Comparison of ENCODE assay signal across 7 mouse cellular contexts in genomic region chr8:122573176-122573575, GRCm38 (mm10). TPM values are rescaled to one million over a fixed set of nuclear protein-coding genes. Genes with fewer than 3 reads are reported as not detected.
DNase-seq lines count a peak whose midpoint lies in the region; ATAC-seq and TF ChIP-seq lines count a peak whose summit lies in the region.
"Not testable (repeated sequence)": the region's sequence is repeated elsewhere in the genome, so short reads cannot be mapped to it uniquely, and the experiment has no call there.

No protein-coding gene starts in this region.

- not testable (repeated sequence) for H3K4me2 ChIP-seq in forebrain, embryonic 14.5 days (ENCODE audit: low read length); intestine, embryonic 16.5 days (ENCODE audit: low read depth, low read length); midbrain, embryonic 11.5 days
- H3K4me2 ChIP-seq in liver, embryonic 12.5 days, result peak overlapping the region; percentile 19; the same call in 1 of the 2 replicates

- H3K36me3 ChIP-seq in ES-Bruce4 (ENCODE audit: control insufficient read depth, insufficient read depth, low read length, poor library complexity, severe bottlenecking), result peaks cover 51% of the 10 kb centered on the region
- peaks cover 36% of the 10 kb centered on the region for H3K36me3 ChIP-seq in forebrain, embryonic 14.5 days (ENCODE audit: control insufficient read depth, insufficient read depth, low read length)
- peaks cover 25% of the 10 kb centered on the region; the same call in 1 of the 2 replicates for H3K36me3 ChIP-seq in intestine, embryonic 16.5 days (ENCODE audit: control insufficient read depth, insufficient read depth, low read length)
- peaks cover 63% of the 10 kb centered on the region for H3K36me3 ChIP-seq in liver, embryonic 12.5 days
- H3K36me3 ChIP-seq in midbrain, embryonic 11.5 days (ENCODE audit: control insufficient read depth, insufficient read depth, low read length), result peaks cover 26% of the 10 kb centered on the region
- peaks cover 20% of the 10 kb centered on the region for H3K36me3 ChIP-seq in small intestine, adult 2 months (ENCODE audit: control insufficient read depth, insufficient read depth, low read length)

- peak; percentile 33 for DNase-seq in brain, embryonic 14.5 days (ENCODE audit: low read depth)
- peak; percentile 29 for DNase-seq in forebrain, embryonic 14.5 days (ENCODE audit: low spot score)
- DNase-seq in midbrain, embryonic 11.5 days (ENCODE audit: low spot score, missing footprints), result not testable (repeated sequence)

- 23% methylated on average over 4 of the region's 4 CpGs for WGBS in forebrain, embryonic 14.5 days
- WGBS in intestine, embryonic 16.5 days, result 45% methylated on average over 4 of the region's 4 CpGs
- 54% methylated on average over 4 of the region's 4 CpGs for WGBS in liver, embryonic 12.5 days (ENCODE audit: insufficient replicate concordance)
- WGBS in midbrain, embryonic 11.5 days, result 31% methylated on average over 4 of the region's 4 CpGs
- WGBS in small intestine, adult 2 months, result 62% methylated on average over 4 of the region's 4 CpGs

- TF ChIP-seq POLR2A in ES-Bruce4 (IDR thresholded peaks at IDR 0.05; ENCODE audit: insufficient read depth, low read length); brain, embryonic 14.5 days (IDR thresholded peaks at IDR 0.05; ENCODE audit: borderline replicate concordance, extremely low read depth, insufficient read depth, insufficient read length, poor library complexity, severe bottlenecking); small intestine, adult 2 months (IDR thresholded peaks at IDR 0.05; ENCODE audit: low read depth, low read length): not testable (repeated sequence)

- H3K9ac ChIP-seq in ES-Bruce4 (ENCODE audit: low read depth, poor library complexity, severe bottlenecking); forebrain, embryonic 14.5 days (ENCODE audit: low read length); intestine, embryonic 16.5 days (ENCODE audit: low read depth, low read length); liver, embryonic 12.5 days; midbrain, embryonic 11.5 days (ENCODE audit: low read length): not testable (repeated sequence)

- H3K4me3 ChIP-seq in ES-Bruce4 (ENCODE audit: low read depth, low read length); forebrain, embryonic 14.5 days (ENCODE audit: low read depth, low read length); intestine, embryonic 16.5 days (ENCODE audit: low read length); liver, embryonic 12.5 days; midbrain, embryonic 11.5 days (ENCODE audit: low read depth, low read length); small intestine, adult 2 months (ENCODE audit: low read depth, low read length): not testable (repeated sequence)

- not testable (repeated sequence) for H3K4me1 ChIP-seq in ES-Bruce4 (ENCODE audit: control insufficient read depth, insufficient read depth, low read length)
- peaks cover 17% of the 10 kb centered on the region for H3K4me1 ChIP-seq in forebrain, embryonic 14.5 days (ENCODE audit: control insufficient read depth, insufficient read depth, low read length)
- peaks cover 45% of the 10 kb centered on the region for H3K4me1 ChIP-seq in intestine, embryonic 16.5 days (ENCODE audit: control insufficient read depth, insufficient read depth, low read length)
- peaks cover 87% of the 10 kb centered on the region for H3K4me1 ChIP-seq in liver, embryonic 12.5 days
- H3K4me1 ChIP-seq in midbrain, embryonic 11.5 days (ENCODE audit: control insufficient read depth, insufficient read depth, low read length), result peaks cover 35% of the 10 kb centered on the region
- H3K4me1 ChIP-seq in small intestine, adult 2 months (ENCODE audit: control insufficient read depth, insufficient read depth, insufficient read length, low read length), result peaks cover 37% of the 10 kb centered on the region

- not testable (repeated sequence) for ATAC-seq in forebrain, embryonic 14.5 days; intestine, embryonic 16.5 days; liver, embryonic 12.5 days; midbrain, embryonic 11.5 days (ENCODE audit: low FRiP score)

- not testable (repeated sequence) for H3K9me3 ChIP-seq in ES-Bruce4 (replicated peaks; ENCODE audit: control insufficient read depth, insufficient read depth, low read length, poor library complexity, severe bottlenecking); forebrain, embryonic 14.5 days (replicated peaks; ENCODE audit: control insufficient read depth, low read length); intestine, embryonic 16.5 days (ENCODE audit: control insufficient read depth, low read length); liver, embryonic 12.5 days (replicated peaks); midbrain, embryonic 11.5 days (ENCODE audit: control insufficient read depth, low read length)

- H3K27me3 ChIP-seq in ES-Bruce4 (ENCODE audit: control insufficient read depth, insufficient read depth, low read length, poor library complexity, severe bottlenecking); forebrain, embryonic 14.5 days (replicated peaks; ENCODE audit: control insufficient read depth, insufficient read depth, low read length); intestine, embryonic 16.5 days (replicated peaks; ENCODE audit: control insufficient read depth, insufficient read depth, low read length); liver, embryonic 12.5 days (replicated peaks); midbrain, embryonic 11.5 days (ENCODE audit: control insufficient read depth, insufficient read depth, low read length); small intestine, adult 2 months (ENCODE audit: control insufficient read depth, insufficient read depth, low read length): not testable (repeated sequence)

- H3K27ac ChIP-seq in ES-Bruce4 (ENCODE audit: insufficient read depth, low read length), result peak overlapping the region; percentile 67; the same call in 1 of the 2 replicates
- H3K27ac ChIP-seq in forebrain, embryonic 14.5 days (ENCODE audit: low read depth, low read length), result not testable (repeated sequence)
- peak overlapping the region; percentile 94; the same call in 1 of the 2 replicates for H3K27ac ChIP-seq in intestine, embryonic 16.5 days (ENCODE audit: low read length)
- peak overlapping the region; percentile 83 for H3K27ac ChIP-seq in liver, embryonic 12.5 days
- 0 out of 2 replicates have a peak overlapping the region, but pooled peaks have one; percentile 25 for H3K27ac ChIP-seq in midbrain, embryonic 11.5 days (ENCODE audit: low read depth, low read length)
- peak overlapping the region; percentile 91; the same call in 1 of the 2 replicates for H3K27ac ChIP-seq in small intestine, adult 2 months (ENCODE audit: insufficient read depth, low read depth, low read length)

- not testable (repeated sequence) for TF ChIP-seq CTCF in ES-Bruce4 (IDR thresholded peaks at IDR 0.05; ENCODE audit: low read depth, low read length); brain, embryonic 14.5 days (IDR thresholded peaks at IDR 0.05; ENCODE audit: borderline replicate concordance, extremely low read depth, insufficient read depth, insufficient read length); small intestine, adult 2 months (IDR thresholded peaks at IDR 0.05; ENCODE audit: extremely low read depth, insufficient read length, insufficient replicate concordance, low read depth, low read length)

- TF ChIP-seq EP300 in ES-Bruce4 (IDR thresholded peaks at IDR 0.05; ENCODE audit: insufficient read depth, low read depth, low read length), result not testable (repeated sequence)

RNA-seq across cellular contexts. Expression of gene Aprt, which starts 3.5 kb away (rescaled TPM):
- 325 and 344 TPM in 2 replicates for polyA plus RNA-seq in ES-Bruce4 (2011; ENCODE audit: insufficient read depth, insufficient read length, low read depth, missing spikeins)
- polyA plus RNA-seq in brain, embryonic 14.5 days (2012; rRNA removed), result 103 and 126 TPM in 2 replicates
- 200 and 247 TPM in 2 replicates for polyA plus RNA-seq in forebrain, embryonic 14.5 days (2014; fragmentation: Nextera tagmentation; extraction: Ambion mirVana)
- polyA plus RNA-seq in intestine, embryonic 16.5 days (2015; fragmentation: Nextera tagmentation; extraction: Ambion mirVana), result 736 and 778 TPM in 2 replicates
- 226 and 253 TPM in 2 replicates for polyA plus RNA-seq in liver, embryonic 12.5 days (2016; fragmentation: Nextera tagmentation; extraction: Ambion mirVana)
- 176 and 195 TPM in 2 replicates for polyA plus RNA-seq in midbrain, embryonic 11.5 days (2014; fragmentation: Nextera tagmentation; extraction: Ambion mirVana)
- polyA plus RNA-seq in small intestine, adult 2 months (2012; rRNA removed), result 327 and 537 TPM in 2 replicates

RNA-seq across cellular contexts. Expression of gene Cdt1, which starts 5.4 kb away (rescaled TPM):
- polyA plus RNA-seq in ES-Bruce4 (2011; ENCODE audit: insufficient read depth, insufficient read length, low read depth, missing spikeins), result 63.7 and 68.6 TPM in 2 replicates
- polyA plus RNA-seq in brain, embryonic 14.5 days (2012; rRNA removed), result 21.3 and 31.8 TPM in 2 replicates
- polyA plus RNA-seq in forebrain, embryonic 14.5 days (2014; fragmentation: Nextera tagmentation; extraction: Ambion mirVana), result 12.8 and 13.4 TPM in 2 replicates
- polyA plus RNA-seq in intestine, embryonic 16.5 days (2015; fragmentation: Nextera tagmentation; extraction: Ambion mirVana), result 36.2 and 40.0 TPM in 2 replicates
- 65.7 and 66.8 TPM in 2 replicates for polyA plus RNA-seq in liver, embryonic 12.5 days (2016; fragmentation: Nextera tagmentation; extraction: Ambion mirVana)
- polyA plus RNA-seq in midbrain, embryonic 11.5 days (2014; fragmentation: Nextera tagmentation; extraction: Ambion mirVana), result 25.7 and 35.8 TPM in 2 replicates
- polyA plus RNA-seq in small intestine, adult 2 months (2012; rRNA removed), result 26.8 and 64.8 TPM in 2 replicates

RNA-seq across cellular contexts. Expression of gene Piezo1, which starts 22.0 kb away (rescaled TPM):
- 59.4 and 61.6 TPM in 2 replicates for polyA plus RNA-seq in ES-Bruce4 (2011; ENCODE audit: insufficient read depth, insufficient read length, low read depth, missing spikeins)
- polyA plus RNA-seq in brain, embryonic 14.5 days (2012; rRNA removed), result 12.8 and 13.4 TPM in 2 replicates
- 1.2 and 1.6 TPM in 2 replicates for polyA plus RNA-seq in forebrain, embryonic 14.5 days (2014; fragmentation: Nextera tagmentation; extraction: Ambion mirVana)
- 9.8 and 11.3 TPM in 2 replicates for polyA plus RNA-seq in intestine, embryonic 16.5 days (2015; fragmentation: Nextera tagmentation; extraction: Ambion mirVana)
- polyA plus RNA-seq in liver, embryonic 12.5 days (2016; fragmentation: Nextera tagmentation; extraction: Ambion mirVana), result 21.7 and 24.4 TPM in 2 replicates
- 2.8 and 4.3 TPM in 2 replicates for polyA plus RNA-seq in midbrain, embryonic 11.5 days (2014; fragmentation: Nextera tagmentation; extraction: Ambion mirVana)
- 29.5 and 36.4 TPM in 2 replicates for polyA plus RNA-seq in small intestine, adult 2 months (2012; rRNA removed)

RNA-seq across cellular contexts. Expression of gene Galns, which starts 38.1 kb away (rescaled TPM):
- polyA plus RNA-seq in ES-Bruce4 (2011; ENCODE audit: insufficient read depth, insufficient read length, low read depth, missing spikeins), result 11.9 and 12.8 TPM in 2 replicates
- polyA plus RNA-seq in brain, embryonic 14.5 days (2012; rRNA removed), result 5.9 and 8.2 TPM in 2 replicates
- 3.5 and 4.3 TPM in 2 replicates for polyA plus RNA-seq in forebrain, embryonic 14.5 days (2014; fragmentation: Nextera tagmentation; extraction: Ambion mirVana)
- polyA plus RNA-seq in intestine, embryonic 16.5 days (2015; fragmentation: Nextera tagmentation; extraction: Ambion mirVana), result 22.4 and 27.4 TPM in 2 replicates
- 4.6 TPM in 2 replicates for polyA plus RNA-seq in liver, embryonic 12.5 days (2016; fragmentation: Nextera tagmentation; extraction: Ambion mirVana)
- 6.0 and 6.4 TPM in 2 replicates for polyA plus RNA-seq in midbrain, embryonic 11.5 days (2014; fragmentation: Nextera tagmentation; extraction: Ambion mirVana)
- 9.7 and 20.4 TPM in 2 replicates for polyA plus RNA-seq in small intestine, adult 2 months (2012; rRNA removed)

RNA-seq across cellular contexts. Expression of gene Trappc2l, which starts 38.3 kb away (rescaled TPM):
- 19.3 and 30.5 TPM in 2 replicates for polyA plus RNA-seq in ES-Bruce4 (2011; ENCODE audit: insufficient read depth, insufficient read length, low read depth, missing spikeins)
- 132 and 142 TPM in 2 replicates for polyA plus RNA-seq in brain, embryonic 14.5 days (2012; rRNA removed)
- 111 and 150 TPM in 2 replicates for polyA plus RNA-seq in forebrain, embryonic 14.5 days (2014; fragmentation: Nextera tagmentation; extraction: Ambion mirVana)
- polyA plus RNA-seq in intestine, embryonic 16.5 days (2015; fragmentation: Nextera tagmentation; extraction: Ambion mirVana), result 76.7 and 86.4 TPM in 2 replicates
- polyA plus RNA-seq in liver, embryonic 12.5 days (2016; fragmentation: Nextera tagmentation; extraction: Ambion mirVana), result 27.2 and 30.0 TPM in 2 replicates
- 43.0 and 43.7 TPM in 2 replicates for polyA plus RNA-seq in midbrain, embryonic 11.5 days (2014; fragmentation: Nextera tagmentation; extraction: Ambion mirVana)
- polyA plus RNA-seq in small intestine, adult 2 months (2012; rRNA removed), result 59.9 and 161 TPM in 2 replicates
